Mouse (Mus musculus): ENCODE results near the gene Tubgcp3. TPM values are rescaled to one million over a fixed set of nuclear protein-coding genes. Genes with fewer than 3 reads are reported as not detected.

The Tubgcp3 gene
- polyA plus RNA-seq, 1 experiment from 2014 or later: 39.5 TPM

DNA sequence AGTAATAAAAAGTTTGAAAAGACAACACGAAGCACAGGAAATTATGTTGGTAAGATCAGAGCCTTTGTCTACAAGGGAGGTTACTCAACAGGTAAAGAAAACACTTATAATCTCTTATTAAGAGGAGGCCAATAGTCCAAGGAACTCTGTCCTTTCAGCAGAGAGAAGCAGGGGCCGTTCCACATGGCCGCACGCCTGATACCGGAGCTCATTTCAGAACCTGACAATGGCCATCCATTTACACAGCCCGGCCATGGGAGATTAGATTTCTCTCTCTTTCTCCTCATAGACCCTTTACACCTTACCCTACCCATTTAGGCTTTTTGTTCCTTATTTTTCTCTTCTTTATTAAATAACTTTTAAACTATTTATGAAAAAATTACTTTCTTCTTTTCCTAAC, 95.3 kb downstream of the Tubgcp3 start:
- no peak for ATAC-seq (ENCODE audit: insufficient number of reproducible peaks, insufficient read depth, low FRiP score, low TSS enrichment, low read depth)

DNA sequence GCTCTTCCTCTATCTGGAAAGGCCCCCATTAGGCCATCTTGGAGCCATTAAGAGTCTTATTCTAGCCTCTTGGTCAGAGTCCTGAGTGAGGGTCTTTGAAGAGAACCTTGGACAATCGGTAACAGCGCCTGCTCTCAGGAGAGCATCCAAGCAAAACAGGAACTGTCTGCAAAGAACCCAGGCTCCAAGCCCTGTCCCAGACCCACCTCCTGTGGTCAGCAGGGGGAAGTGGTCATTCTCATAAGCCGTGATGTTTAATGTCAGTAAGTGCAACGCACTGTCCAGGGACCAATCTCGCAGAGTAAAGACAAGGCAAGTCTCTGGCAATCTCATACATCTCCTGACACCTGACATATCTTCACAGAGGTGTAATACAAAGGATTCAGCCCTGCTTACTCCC, 96.0 kb downstream of the Tubgcp3 start:
- Histone ChIP-seq H3K4me1 (0 out of 2 replicates have a peak, but pooled peaks cover 3% of the 10 kb centered on the region), H3K4me2 (no peak overlapping the region), H3K4me3 (no peak overlapping the region), H3K27me3 (peaks cover 30% of the 10 kb centered on the region), H3K9ac (no peak overlapping the region), H3K36me3 (no peaks in the 10 kb centered on the region), H3K27ac (no peak overlapping the region), H3K9me3 (no peaks in the 10 kb centered on the region)
- WGBS: 74% methylated on average over 5 of the region's 5 CpGs
- ATAC-seq (ENCODE audit: insufficient number of reproducible peaks, insufficient read depth, low FRiP score, low TSS enrichment, low read depth): no peak

More for the DNA sequence above, 95.3 kb downstream of the Tubgcp3 start:
- H3K4me2 ChIP-seq: no peak overlapping the region
- H3K9ac ChIP-seq: no peak overlapping the region
- peaks cover 30% of the 10 kb centered on the region for H3K27me3 ChIP-seq
- H3K27ac ChIP-seq: no peak overlapping the region
- no peaks in the 10 kb centered on the region for H3K36me3 ChIP-seq
- 69% methylated on average over 6 of the region's 6 CpGs for WGBS
- no peaks in the 10 kb centered on the region for H3K9me3 ChIP-seq
- H3K4me3 ChIP-seq: no peak overlapping the region
- H3K4me1 ChIP-seq: 0 out of 2 replicates have a peak, but pooled peaks cover 3% of the 10 kb centered on the region

DNA sequence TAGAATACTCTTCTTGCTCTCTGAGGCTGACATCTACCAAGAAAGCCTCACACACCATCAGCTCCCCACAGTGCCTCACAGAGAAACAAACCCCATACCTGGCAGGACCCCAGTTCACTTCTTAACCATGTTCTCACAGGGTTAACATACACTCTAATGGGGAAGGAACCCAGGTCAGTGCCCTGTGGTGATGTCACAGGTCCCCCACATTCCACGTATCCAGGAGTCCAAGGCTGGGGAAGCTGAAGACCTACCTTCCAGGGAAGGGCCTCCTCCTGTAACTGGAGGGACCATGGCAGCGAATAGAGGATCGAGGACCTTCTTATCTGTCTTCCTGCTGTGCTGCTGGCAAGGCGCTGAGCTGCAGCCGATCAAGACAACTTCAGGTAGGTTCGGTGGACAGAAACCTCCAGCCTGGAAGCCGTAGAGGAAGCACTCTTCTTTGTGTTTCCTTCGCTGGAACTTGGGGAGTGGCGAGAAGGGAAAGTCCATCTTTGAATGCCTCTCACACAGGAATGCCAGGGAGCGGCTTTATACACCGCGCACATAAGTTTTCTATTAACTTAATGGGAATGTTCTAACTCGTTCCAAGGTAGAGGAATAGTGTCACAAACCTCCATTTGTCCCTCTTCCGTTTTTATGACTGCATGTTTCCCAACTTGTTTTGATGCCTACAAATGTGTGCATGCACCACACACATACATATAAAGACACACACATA, 99.1 kb downstream of the Tubgcp3 start, which contains the start of gene Spaca7:
Gene Spaca7 (plus strand): TSS at position 216 of the 721 bp plus-strand sequence.
- Histone ChIP-seq H3K4me2 (no peak within 1 kb of the TSS), H3K4me1 (0 out of 2 replicates have a peak, but pooled peaks cover 3% of the 10 kb centered on the region), H3K9me3 (no peaks in the 10 kb centered on the region), H3K36me3 (no peaks in the 10 kb centered on the region), H3K9ac (no peak within 1 kb of the TSS), H3K27me3 (peaks cover 46% of the 10 kb centered on the region), H3K4me3 (no peak within 1 kb of the TSS), H3K27ac (no peak within 1 kb of the TSS)
- WGBS: 53% methylated on average over 14 of the region's 14 CpGs
- ATAC-seq (ENCODE audit: insufficient number of reproducible peaks, insufficient read depth, low FRiP score, low TSS enrichment, low read depth): no peak

DNA sequence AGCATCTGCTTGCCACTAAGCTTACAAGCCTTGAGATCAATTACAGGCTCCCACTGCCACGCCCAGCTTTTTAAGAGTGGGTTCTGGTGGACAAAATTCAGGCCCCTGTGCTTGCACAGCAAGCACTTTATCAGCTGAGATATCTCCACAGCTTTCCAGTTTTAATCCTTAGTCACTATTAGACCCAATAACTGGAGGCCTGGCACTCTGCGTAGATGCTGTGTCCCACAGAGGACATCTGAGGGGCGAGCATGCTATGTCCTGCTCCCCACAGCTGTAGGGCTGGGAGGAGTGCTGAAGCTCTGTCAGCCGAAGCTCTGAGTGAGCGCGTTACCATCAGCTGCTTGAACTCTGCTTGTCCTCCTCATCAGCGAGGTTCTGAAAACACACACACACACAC, 105.5 kb downstream of the Tubgcp3 start:
- no peak overlapping the region for H3K9ac ChIP-seq
- no peak overlapping the region for H3K27ac ChIP-seq
- H3K9me3 ChIP-seq: no peaks in the 10 kb centered on the region
- H3K4me2 ChIP-seq: no peak overlapping the region
- no peaks in the 10 kb centered on the region for H3K36me3 ChIP-seq
- H3K27me3 ChIP-seq: peaks cover 64% of the 10 kb centered on the region
- no peak overlapping the region for H3K4me3 ChIP-seq
- WGBS: 38% methylated on average over 7 of the region's 7 CpGs
- no peak for ATAC-seq (ENCODE audit: insufficient number of reproducible peaks, insufficient read depth, low FRiP score, low TSS enrichment, low read depth)
- no peaks in the 10 kb centered on the region for H3K4me1 ChIP-seq

DNA sequence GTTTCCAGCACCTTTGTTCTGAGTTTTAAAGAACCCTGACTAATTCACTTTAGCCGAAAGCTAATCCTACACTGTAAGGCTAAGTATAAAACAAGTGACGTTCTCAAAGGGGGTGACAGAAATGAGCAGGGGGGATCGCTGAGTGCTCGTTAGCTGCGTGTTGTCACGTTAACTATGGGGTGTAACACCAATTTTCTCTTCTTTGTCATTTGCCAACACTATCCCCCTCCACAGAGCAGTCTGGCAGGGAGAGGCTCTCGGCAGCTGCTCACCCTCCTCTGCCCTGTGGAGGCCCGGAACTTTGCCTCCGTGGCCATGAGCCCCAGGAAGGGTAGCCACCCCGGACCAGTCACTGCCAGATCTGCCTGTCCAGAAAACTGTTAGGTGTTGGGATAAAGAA, 106.6 kb downstream of the Tubgcp3 start:
- peaks cover 74% of the 10 kb centered on the region for H3K27me3 ChIP-seq
- H3K9me3 ChIP-seq: no peaks in the 10 kb centered on the region
- WGBS: 49% methylated on average over 10 of the region's 10 CpGs
- H3K27ac ChIP-seq: no peak overlapping the region
- no peaks in the 10 kb centered on the region for H3K36me3 ChIP-seq
- H3K9ac ChIP-seq: no peak overlapping the region
- no peaks in the 10 kb centered on the region for H3K4me1 ChIP-seq
- no peak overlapping the region for H3K4me2 ChIP-seq
- H3K4me3 ChIP-seq: no peak overlapping the region
- no peak for ATAC-seq (ENCODE audit: insufficient number of reproducible peaks, insufficient read depth, low FRiP score, low TSS enrichment, low read depth)

DNA sequence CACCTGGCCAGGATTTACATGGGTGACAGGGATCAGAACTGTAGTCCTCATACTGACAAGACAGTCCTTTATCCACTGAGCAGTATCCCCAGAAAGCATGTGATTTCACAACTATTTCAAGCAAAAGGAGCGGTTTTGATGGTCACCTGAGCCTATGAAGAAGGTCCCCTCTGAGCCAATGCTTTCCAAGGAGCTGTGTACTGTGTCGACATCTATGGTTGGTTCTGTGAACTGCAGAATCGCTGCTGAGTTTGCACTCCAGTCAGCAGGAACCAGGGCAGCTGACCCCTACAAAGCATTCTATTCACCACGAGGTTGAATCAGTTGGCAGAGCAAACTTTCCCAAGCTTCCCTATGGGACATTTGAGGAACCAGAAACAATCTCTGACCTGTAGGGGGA, 107.7 kb downstream of the Tubgcp3 start:
- no peak for ATAC-seq (ENCODE audit: insufficient number of reproducible peaks, insufficient read depth, low FRiP score, low TSS enrichment, low read depth)
- Histone ChIP-seq H3K4me1 (no peaks in the 10 kb centered on the region), H3K36me3 (no peaks in the 10 kb centered on the region), H3K9me3 (no peaks in the 10 kb centered on the region), H3K9ac (no peak overlapping the region), H3K27ac (no peak overlapping the region), H3K4me3 (no peak overlapping the region), H3K27me3 (peaks cover 79% of the 10 kb centered on the region), H3K4me2 (no peak overlapping the region)
- WGBS: 4% methylated on average over 4 of the region's 4 CpGs

Small RNAs within 50 kb of the gene (microRNA-seq; reads per million reads assigned to microRNA genes)
- not detected for gene Gm26483

Other genes starting within 250 kb of the Tubgcp3 start
- not detected in 2 replicates for gene Spaca7, start 99.2 kb downstream of the Tubgcp3 start, polyA plus RNA-seq (2015; fragmentation: Nextera tagmentation; extraction: Ambion mirVana)
- 17.3 and 24.8 TPM in 2 replicates for gene Atp11a, start 84.8 kb upstream of the Tubgcp3 start, polyA plus RNA-seq (2015; fragmentation: Nextera tagmentation; extraction: Ambion mirVana)
- 13.1 and 16.1 TPM in 2 replicates for gene Mcf2l, start 201.6 kb upstream of the Tubgcp3 start, polyA plus RNA-seq (2015; fragmentation: Nextera tagmentation; extraction: Ambion mirVana)

Data from embryonic facial prominence, embryonic 13.5 days (tissue).